Mouse (Mus musculus): ENCODE results near the gene AC131692.1.
"Not testable (repeated sequence)": the region's sequence is repeated elsewhere in the genome, so short reads cannot be mapped to it uniquely, and the experiment has no call there.

AC131692.1 gene

GRCm38 (mm10) chr19:6117346-6117985 lies 23.2 kb downstream of the AC131692.1 start:
- no peak for DNase-seq (ENCODE audit: inconsistent age in 2 of 2, low spot score in 1 of 2)

GRCm38 (mm10) chr19:6117986-6118676 lies 23.9 kb downstream of the AC131692.1 start, which contains the start of gene Sac3d1:
Sac3d1 (minus strand) TSS chr19:6118650.
- peak; percentile 91 to 97 for DNase-seq (ENCODE audit: inconsistent age in 2 of 2, low spot score in 1 of 2)

GRCm38 (mm10) chr19:6118677-6119185 lies 24.5 kb downstream of the AC131692.1 start:
- DNase-seq (ENCODE audit: inconsistent age in 2 of 2, low spot score in 1 of 2) = no peak

GRCm38 (mm10) chr19:6121761-6122160 lies 27.5 kb downstream of the AC131692.1 start:
- DNase-seq (ENCODE audit: inconsistent age in 2 of 2, low spot score in 1 of 2) = no peak

DNA sequence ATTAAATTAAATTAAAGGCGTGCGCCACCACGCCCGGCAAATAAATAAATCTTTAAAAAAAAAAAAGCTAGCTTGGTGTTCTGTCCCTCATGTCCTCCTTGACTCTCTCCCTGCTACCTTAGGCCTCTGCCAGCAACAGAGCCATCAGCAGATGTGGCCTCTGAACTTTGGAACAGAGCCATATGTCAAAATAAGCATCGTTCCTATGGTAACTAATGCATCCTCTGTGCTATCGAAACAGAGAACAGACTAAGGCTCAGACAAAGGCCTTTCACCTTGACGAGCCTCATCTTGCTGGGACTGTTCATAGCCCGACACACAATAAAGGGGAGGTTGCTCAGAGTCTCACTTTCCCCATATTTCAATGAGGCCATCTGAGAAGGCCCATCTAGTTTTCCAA lies 29.1 kb downstream of the AC131692.1 start:
- DNase-seq (ENCODE audit: inconsistent age in 2 of 2, low spot score in 1 of 2) = no peak

GRCm38 (mm10) chr19:6124898-6125297 lies 30.7 kb downstream of the AC131692.1 start:
- no peak for DNase-seq (ENCODE audit: inconsistent age in 2 of 2, low spot score in 1 of 2)

GRCm38 (mm10) chr19:6126289-6126688 lies 32.1 kb downstream of the AC131692.1 start:
- DNase-seq (ENCODE audit: inconsistent age in 2 of 2, low spot score in 1 of 2) = peak in 1 of 2 experiments; percentile 84

GRCm38 (mm10) chr19:6126789-6127580 lies 32.8 kb downstream of the AC131692.1 start:
- DNase-seq (ENCODE audit: inconsistent age in 2 of 2, low spot score in 1 of 2) = no peak

DNA sequence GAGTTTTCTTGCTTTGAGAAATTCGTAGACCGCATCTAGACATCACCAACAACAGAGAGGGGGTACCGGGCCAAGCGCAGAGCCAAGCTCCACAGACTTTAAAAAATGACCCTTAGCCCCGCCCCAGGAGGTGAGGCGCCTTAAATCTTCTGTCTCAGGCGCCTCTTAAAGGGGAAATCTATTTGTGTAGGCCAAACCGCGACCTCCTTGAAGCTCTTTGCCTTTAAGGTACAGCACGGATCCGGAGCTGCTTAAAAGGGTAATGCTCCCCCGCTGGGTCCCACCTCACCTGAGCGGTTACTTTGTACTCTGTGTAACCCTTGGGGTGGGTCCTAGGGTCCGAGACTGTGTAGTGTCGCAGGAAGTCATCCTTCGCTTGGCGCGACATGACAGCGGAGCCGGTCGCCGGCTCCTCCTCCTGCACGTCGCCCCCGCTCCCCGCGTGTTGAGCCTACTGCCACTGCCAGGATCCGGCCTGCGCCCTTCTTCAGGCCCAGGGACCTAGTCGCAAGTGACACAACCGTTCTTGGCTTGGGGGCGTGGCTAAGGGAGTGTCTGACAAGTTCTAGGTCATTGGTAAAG lies 33.6 kb downstream of the AC131692.1 start, which contains the start of gene Snx15:
Gene Snx15, minus strand, starts transcription at position 545 of the 582 bp plus-strand sequence.
- peak; percentile 97 to 99 for DNase-seq (ENCODE audit: inconsistent age in 2 of 2, low spot score in 1 of 2)

GRCm38 (mm10) chr19:6130414-6131128 lies 36.4 kb downstream of the AC131692.1 start:
- not testable (repeated sequence) for DNase-seq (ENCODE audit: inconsistent age in 2 of 2, low spot score in 1 of 2)

DNA sequence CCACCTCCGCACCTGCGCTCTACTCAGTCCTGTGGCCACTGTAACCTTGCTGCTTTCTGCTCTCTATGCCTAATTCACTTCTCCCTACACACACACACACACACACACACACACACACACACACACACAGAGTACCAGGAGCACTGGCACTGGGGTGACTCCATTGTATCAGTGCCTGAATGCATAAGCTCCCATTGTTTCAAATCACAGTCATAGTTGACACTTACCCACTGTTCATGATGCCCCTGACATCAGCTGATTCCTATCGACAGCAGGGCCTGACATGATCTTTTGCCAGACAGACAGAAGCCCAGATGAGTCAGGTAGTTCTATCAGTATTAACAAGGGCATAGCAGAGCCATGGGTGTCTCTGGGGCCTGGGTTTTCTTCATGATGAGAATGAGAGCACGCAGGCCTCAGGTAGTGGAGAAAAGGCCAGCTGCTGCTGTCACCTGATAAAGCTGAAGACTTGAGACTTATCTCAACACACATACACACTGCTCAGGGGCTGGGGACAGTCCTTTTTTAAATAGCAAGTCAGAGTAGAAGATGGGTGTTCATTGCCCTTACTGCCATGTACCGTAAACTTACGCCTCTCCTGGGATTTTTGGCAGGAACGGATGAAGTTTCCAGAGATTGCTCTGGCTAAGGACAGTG lies 38.1 kb downstream of the AC131692.1 start:
- DNase-seq (ENCODE audit: inconsistent age in 2 of 2, low spot score in 1 of 2) = no peak

DNA sequence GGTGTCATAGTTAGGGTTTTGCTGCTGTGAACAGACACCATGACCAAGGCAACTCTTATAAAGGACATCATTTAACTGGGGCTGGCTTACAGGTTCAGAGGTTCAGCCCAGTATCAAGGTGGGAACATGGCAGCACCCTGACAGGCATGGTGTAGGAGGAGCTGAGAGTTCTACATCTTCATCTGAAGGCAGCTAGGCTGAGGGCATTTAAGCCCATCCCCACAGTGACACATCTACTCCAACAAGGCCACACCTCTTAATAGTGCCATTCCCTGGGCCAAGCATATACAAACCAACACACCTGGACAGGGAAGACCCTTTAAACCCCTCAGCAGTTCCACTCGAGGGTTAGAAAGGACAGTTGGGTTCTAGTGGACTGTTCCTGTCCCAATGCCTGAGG lies 39.0 kb downstream of the AC131692.1 start:
- not testable (repeated sequence) for DNase-seq (ENCODE audit: inconsistent age in 2 of 2, low spot score in 1 of 2)

- no peak for DNase-seq (ENCODE audit: inconsistent age in 2 of 2, low spot score in 1 of 2)
Measured at GRCm38 (mm10) chr19:6136397-6136796, 42.2 kb downstream of the AC131692.1 start.

GRCm38 (mm10) chr19:6139701-6140100 lies 45.5 kb downstream of the AC131692.1 start:
- no peak for DNase-seq (ENCODE audit: inconsistent age in 2 of 2, low spot score in 1 of 2)

GRCm38 (mm10) chr19:6140374-6140677 lies 46.1 kb downstream of the AC131692.1 start:
- no peak for DNase-seq (ENCODE audit: inconsistent age in 2 of 2, low spot score in 1 of 2)

GRCm38 (mm10) chr19:6140678-6141393 lies 46.6 kb downstream of the AC131692.1 start, which contains the start of gene Batf2:
Batf2 (plus strand) TSS chr19:6140983.
- DNase-seq (ENCODE audit: inconsistent age in 2 of 2, low spot score in 1 of 2) = peak; percentile 94 to 97

DNA sequence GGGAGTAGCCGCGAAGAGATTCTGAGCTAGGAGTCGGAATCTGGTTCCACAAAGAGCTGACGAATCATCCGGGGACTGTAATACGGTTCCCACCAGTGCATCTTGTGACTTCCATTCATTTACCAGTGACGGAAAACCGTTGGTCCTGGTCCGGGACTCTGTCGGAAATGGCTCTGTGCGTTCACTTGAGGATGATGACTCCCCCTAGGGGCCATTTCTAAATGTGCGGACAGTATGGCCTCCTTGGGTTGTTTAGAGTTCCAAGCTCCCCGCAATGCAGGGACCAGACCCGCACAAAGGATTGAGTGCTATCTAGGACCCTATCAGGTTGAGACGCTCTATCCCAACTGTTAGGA lies 47.2 kb downstream of the AC131692.1 start, which contains the start of gene Arl2:
Gene Arl2, minus strand, starts transcription at position 155 of the 356 bp plus-strand sequence.
- DNase-seq (ENCODE audit: inconsistent age in 2 of 2, low spot score in 1 of 2) = peak; percentile 85 to 93

GRCm38 (mm10) chr19:6144842-6145241 lies 50.6 kb downstream of the AC131692.1 start:
- no peak for DNase-seq (ENCODE audit: inconsistent age in 2 of 2, low spot score in 1 of 2)

All from adrenal gland, adult (tissue).